Mouse (Mus musculus): ENCODE data around the gene Cacna1d.

Gene Cacna1d

DNA sequence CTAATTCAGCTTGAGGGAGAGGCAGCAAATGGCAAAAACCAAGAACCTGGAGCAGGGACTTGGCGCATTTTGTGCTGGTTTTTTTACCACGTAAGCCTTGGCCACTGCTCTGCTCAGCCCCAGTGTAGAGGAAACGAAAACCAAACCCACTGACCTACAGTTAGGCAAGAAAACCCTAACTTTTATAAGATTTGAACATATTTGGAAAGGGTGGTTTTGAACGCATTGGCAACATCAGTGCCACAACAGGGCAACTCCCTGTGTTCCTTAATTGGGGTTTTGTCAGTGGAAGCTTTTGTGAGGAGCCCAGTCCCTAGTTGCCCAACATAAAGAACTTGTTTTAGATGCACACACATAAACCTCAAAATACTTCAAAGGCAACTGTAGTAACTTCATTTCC lies 384.7 kb downstream of the Cacna1d start:
- intact Hi-C loops (cut with DNase I): no loop called here

DNA sequence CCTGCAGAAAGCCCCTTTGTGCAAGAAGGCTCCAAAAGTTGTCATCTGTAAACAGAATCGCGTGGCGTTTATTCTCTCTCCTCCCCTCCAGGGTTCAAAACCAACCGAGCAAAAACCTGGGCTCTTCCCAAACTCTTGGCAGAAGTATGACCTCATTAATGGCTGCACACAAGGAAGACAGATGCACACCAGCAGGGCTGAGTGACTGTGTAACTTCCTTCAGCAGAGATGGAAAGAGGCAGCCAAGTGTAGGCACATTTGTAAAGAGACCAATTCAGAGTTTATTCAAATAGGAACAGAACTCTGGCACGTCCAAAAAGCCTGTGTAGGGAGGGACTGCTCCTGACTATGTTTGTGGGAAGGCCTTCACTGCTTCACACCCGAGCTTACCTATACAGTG lies 385.7 kb downstream of the Cacna1d start:
- intact Hi-C loops (cut with DNase I): no loop called here

DNA sequence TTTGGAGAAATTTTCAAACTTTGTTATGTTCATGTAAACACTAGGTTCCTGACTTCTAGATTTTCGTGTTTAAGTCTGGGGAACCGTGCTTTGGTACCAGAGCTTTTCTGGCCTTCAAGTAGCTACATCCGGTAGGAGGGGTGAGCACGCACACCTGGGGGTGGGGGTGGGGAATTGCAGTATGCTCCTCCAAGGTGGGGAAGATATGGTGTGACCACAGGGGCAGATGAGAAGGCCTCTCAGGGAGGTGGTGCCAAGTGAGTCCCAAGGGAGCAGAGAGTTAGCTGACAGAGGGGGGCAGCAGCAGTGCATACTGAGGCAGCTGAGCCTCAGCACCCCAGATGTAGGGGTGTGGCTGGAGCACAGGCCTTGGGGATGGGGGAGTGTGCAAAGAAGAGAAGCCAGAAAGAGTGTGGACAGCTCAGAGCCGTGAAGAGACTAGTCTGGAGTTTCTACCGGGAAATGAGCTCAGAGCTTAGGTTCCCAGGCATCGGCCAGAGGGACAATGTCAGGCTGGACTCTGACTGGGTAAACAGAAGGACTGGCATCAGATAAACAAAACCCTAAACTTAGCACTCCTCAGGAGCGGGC lies 387.2 kb downstream of the Cacna1d start:
- intact Hi-C loops (cut with DNase I): no loop called here

DNA sequence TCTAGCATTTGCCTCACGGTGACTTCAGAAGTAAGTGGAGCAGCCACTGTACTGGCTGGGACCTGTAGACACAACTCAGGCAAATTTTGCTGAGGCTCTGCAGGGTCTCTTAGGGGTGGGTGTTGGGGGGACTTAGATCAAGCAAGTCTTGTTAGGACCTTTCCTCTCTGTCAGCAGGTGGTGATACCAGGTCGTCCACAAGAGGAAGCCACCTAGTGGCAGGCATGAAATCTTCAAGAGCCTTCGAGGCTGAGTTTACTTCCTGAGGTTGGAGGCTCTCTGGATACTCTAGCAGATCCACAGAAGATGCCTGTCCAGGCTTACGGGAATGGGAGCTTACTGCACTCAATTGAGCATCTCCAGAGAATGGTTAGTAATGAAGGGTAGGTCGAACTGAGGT lies 394.0 kb downstream of the Cacna1d start:
- intact Hi-C loops (cut with DNase I): no loop called here

DNA sequence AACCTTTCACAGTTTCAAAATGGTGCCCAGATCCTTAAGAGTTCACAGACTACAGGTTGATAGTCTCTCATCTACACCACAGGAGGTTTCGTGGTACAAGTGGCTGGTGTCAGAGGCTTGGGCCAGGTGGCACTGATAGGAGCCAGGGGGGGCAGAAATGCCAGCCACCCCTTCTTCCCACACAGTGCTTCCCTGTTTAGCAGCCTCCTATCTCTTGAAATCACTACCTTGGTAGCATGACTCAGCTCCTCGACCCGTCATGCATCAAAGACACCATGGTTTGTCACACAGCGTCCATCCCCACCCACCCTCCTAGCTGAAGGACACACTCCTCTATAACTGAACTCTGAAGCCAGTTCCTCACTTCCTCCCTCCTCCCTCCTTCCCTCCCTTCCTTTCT lies 398.8 kb downstream of the Cacna1d start:
- intact Hi-C loops (cut with DNase I): no loop called here

DNA sequence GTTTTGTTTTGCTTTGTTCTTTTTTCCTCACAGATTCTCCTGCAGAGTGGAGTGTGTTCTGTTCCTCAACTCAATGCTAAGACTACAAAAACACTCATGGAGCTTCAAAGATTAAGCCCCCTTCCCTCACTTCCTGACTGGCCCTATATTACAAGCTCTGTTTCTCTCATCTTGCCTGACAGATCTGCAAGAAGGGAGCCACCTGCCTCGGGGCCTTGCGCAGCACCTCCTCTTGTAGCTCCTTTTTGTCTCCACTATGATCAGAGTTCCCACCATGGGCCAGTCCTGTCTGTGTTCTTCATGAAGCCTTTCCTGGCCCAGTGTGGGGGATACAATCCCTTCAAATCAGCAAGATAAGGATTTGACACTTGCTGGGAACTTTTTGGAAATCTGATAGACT lies 399.2 kb downstream of the Cacna1d start:
- intact Hi-C loops (cut with DNase I): no loop called here

DNA sequence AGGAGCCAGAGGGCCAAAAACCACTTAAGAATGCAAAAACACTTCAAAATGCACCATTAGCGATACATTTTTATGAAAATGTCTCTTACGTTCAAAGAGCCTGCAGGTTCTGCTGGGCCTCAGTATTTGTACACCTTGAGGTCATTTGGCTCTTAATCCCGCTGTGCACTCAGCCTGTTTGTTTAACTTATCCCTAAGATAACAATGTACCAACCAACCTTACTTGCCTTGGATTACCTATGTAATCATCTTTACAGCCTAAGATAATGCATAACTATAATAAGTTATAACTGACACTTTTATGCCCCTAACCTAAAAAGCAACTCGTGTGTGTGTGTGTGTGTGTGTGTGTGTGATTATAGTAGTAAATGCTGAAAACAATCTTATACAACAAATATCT lies 411.5 kb downstream of the Cacna1d start:
- intact Hi-C loops (cut with DNase I): no loop called here

DNA sequence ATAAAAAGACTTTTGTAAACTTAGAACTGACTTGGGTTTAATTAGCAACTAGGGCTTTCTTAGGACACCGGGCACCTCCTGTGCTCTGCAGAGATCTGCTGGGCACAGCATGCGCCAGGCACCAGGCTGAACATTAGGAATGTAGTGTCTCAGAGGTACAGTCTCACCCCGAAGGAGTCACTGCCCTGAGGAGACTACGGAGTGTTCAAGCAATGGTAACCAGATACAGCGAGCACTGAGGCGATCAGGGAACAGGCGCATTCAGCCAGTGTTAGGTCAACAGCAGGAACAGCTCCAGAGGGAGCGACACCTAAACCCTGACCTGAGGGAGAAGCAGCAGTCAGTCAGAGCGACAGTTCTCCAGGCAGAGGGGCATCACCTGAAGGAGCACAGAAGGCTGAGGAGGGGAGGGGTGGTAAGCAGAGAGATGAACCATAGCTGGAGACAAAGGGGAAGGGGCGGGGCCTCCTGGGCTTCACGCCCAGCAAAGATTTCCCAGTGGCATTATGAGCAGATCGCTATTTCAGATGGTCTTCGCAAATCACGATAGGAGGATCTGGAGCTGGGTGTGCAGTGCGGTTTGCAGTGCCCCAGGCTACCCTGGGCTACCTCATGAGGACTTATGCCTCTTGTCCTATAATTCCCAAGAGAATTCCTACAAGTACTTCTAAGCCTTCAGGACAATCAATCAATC lies 413.0 kb downstream of the Cacna1d start:
- intact Hi-C loops (cut with DNase I): no loop called here

DNA sequence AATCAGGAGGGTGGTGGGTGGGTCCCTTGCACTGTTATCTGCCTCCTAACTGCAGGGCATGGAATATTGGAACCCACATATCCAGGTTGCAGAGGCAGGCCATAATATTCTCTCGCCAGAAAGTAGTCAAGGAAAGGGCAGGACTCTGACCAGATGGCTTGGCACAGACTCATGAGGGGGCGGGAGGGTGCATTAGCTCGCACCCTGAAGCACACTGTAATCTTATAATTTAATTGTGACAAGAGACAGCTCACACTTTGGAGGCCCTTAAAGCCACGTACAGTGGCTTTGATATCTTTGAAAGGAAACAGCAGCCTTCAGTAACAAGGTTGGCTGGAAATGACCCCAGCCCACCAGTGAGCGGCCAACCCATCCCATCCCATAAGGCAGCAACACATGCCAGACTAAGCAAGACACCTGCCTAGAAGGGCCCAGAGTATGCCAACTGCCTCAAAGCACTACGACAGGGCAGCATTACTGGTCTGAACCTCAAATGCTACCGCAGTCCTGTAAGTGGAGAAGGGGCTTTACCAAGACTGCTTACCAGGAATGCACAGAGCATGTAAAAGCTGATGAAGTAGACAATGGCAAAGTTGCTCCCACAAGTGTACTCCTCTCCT lies 415.9 kb downstream of the Cacna1d start:
- intact Hi-C loops (cut with DNase I): no loop called here

DNA sequence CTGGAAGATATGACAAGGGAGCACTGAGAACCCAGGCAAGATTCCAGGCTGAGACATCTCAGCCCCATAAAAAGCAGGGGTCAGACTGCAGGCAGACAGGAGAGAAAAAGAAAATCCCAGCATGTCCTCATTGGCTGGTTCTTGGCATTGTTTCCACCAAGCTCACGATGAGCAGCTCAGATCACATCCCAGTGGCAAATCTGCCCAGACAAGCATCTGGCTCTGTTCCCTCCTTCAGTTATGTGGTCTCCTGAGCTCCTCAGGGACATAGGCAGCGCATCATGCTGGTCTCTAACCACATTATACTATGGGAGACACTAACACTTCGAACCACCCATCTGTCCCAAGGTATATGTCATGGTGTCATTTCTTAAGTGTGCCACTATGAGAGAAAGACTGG lies 422.7 kb downstream of the Cacna1d start:
- intact Hi-C loops (cut with DNase I): no loop called here

DNA sequence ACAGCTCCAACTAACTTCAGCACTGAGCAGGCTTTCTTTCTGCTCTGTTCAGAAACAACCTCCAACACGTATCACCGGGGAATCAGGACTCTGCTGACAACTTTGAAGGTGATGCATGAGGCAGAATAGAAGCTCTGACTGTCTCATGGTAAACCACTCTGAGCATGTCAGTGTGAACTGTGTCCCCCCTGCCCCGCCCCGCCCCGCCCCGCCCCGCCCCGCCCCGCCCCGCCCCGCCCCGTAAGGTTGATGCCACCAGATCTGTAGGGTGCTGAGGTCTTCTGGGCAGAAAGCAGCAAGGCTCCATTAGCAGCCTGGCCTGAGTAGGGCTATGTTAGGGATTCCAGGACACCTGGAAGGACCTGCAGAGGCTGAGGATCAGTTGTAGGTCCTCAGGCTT lies 424.5 kb downstream of the Cacna1d start:
- intact Hi-C loops (cut with DNase I): no loop called here

DNA sequence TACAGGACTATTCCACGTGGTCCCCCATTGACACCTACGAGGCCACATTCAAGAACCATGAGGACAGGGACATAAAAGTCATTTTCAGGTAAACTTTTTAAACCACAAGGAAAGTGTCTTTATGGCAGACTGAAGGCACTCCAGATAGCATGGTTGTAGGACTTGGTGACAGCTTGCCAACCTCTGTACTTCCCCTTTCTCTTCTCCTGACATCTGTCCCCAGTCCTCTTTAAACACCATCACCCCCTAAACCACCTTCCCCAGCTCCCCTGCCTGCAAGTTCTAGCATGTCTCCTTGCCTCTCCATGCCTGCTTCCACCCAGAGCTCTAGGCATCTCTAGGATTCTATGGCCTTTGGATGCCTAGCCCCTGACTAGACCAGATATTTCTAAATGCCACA lies 426.4 kb downstream of the Cacna1d start:
- intact Hi-C loops (cut with DNase I): no loop called here

DNA sequence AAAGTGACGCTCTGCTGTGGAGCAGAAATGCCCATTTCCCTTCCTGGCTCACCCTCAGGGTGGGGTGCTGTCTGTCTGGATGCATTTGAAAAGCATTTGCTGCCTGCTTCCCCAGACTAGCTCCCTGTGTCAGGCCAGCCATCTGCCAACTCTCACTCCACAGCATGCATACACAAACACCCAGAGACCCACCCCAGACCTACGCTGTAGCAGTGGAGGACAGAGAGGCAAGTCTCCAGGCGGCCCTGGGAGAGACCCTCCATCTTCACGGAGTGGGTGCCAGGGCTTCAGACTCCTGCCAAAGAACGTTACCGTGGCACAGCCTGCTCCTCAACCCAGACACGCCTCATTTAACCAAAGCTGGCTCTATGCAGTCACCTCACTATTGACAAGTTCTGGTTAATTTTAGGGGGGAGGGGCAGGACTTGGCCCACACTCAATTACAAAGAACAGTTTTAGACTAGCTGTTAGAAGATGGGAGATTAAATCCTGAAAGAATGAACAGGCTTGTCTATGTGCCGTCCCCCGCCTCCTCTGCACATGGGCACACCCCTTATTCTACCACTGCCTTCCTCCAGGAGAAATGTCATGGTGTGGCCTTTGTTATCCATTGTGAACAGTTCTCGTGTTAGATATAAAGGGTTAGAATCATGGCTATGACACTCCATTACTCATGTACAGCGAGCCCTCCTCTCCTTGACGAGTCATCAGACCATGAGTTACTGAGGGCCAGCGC lies 435.1 kb downstream of the Cacna1d start:
- intact Hi-C loops (cut with DNase I): no loop called here

DNA sequence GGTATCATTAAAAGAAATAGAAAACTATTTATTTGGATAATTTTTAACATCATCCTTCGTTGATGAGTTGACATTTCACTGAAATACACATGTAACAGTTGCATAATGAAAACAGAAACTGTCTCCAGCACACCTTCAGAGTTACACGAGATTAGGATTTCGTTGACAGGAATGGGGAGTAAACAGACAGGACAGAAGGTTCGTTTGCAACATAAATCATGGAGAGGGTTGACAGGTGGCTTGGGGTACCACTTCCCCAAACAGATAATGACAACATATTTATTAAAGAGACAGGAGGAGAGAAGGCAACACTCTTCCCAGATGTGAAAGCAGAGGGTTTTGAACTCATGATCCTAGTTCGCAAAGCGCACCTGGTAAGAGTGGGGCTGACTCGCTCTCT lies 436.3 kb downstream of the Cacna1d start:
- intact Hi-C loops (cut with DNase I): no loop called here

DNA sequence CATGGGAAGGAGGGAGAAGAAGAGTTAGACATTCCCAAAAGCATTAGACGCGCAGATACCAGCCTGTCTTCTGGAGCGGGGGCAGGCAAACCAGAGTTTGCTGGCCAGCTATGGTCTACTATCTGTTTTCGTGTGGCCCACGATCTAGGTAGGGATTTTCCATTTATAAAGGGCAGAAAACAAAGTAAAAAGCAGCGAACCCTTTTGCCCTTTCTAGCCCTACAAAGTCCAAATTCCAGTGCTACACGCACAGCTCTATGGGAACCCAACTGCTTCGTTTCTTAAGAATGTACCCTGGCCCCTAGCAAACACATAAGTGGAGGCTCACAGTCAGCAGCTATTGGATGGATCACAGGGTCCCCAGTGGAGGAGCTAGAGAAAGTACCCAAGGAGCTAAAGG lies 441.0 kb downstream of the Cacna1d start:
- intact Hi-C loops (cut with DNase I): no loop called here

DNA sequence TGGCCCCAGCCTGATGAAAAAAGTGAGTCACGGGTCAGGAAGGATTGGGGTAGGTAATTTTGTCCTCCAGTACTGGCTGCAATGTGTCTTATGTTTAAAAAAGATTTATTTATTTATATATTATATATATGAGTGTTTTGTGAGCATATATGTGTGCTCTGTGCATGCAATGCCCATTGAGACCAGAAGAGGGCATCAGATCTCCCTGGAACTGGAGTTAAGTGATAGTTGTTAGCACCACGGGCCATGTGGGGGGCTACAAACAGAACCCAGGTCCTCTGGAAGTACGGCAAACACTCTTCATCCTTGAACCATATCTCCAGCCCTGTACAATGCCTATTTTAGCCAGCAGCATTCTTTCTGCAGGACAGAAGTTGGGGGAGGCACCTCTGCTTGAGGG lies 443.2 kb downstream of the Cacna1d start:
- intact Hi-C loops (cut with DNase I): no loop called here

DNA sequence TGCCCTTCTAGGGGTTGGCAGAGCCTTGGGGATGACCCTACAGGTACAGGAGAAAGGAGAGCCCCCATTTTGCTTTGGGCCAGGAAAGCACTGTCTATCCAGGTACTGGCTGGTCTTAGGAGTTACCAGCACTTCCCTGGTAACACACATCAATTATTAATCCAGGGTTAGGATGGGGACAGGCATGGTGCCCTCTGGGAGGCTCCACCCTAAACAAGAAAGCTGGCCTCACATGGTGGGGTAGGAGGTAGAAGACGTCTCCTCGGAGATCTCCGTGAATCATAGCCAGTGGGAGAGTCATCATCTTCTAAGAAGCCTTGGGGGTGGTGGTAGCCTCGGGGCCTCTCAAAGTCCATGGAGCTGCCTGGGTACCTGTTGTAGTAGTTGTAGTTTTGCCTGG lies 444.3 kb downstream of the Cacna1d start:
- intact Hi-C loops (cut with DNase I): no loop called here

DNA sequence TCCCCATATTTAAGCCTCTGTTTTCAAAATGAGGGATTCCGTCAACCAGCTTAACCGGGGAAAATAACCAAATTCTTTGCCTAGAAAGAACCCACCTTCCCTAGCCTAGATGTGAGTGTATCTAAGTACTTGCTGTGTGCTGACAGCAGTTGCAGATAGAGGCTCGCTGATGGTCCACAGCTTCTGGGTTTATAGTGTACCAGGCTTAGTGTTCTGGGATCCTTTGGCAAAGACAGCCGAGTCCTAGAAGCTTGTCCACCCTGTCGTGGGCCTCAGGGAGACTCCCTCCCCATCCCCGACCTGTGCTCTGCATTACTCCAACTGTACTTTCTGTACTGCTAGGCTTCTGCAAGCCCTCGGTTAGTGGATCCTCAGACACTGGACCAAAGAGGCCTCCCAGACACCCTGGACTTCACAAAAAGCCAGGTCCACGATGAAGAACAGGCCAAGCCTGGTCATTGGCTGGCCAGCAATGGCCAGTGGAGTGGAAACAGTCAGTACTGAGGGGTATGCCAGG lies 445.5 kb downstream of the Cacna1d start:
- intact Hi-C loops (cut with DNase I): no loop called here

DNA sequence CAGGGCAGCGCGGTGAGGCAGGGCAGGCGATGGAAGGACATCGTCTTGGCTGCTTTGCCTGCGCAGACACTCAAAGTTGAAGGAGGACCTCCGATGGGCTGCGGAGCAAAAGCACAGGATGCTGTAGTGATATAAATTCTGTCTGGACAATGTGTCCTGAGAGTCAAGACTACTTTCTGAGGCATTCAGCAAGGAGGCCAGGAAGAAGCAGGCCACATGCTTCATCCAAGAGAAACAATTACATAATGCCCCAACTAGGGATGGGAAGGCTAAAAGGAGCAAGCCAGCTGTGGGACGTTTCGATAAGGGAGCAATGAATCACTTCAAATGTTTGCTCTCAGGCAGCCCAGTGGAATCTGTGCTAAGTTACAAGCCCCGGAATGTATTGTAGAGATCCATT lies 446.0 kb downstream of the Cacna1d start:
- intact Hi-C loops (cut with DNase I): no loop called here

DNA sequence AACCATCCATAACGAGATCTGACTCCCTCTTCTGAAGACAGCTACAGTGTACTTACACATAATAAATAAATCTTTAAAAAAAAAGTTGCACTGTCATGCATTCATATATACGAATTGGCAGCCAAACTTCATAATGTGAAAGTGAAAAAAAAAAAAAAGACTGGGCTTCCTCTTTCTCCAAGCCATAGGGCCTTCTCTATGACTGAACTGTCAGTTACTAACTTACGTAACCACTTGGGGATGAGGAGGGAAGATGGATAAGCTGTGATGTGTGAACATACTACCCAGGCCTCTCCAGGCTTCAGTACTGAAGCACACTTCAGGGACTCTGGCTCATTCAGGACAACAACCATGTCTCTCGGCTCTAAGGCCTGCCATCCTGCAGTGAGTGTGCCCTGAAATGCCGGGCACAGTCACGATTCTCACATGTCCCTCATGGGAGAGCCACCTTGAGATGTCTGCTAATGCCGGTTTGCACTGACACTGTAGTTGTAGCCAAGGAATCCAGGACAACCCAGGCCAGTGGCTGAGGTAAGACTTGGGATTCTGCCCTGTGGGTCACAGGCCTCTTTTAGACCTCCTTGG lies 447.8 kb downstream of the Cacna1d start:
- intact Hi-C loops (cut with DNase I): no loop called here

DNA sequence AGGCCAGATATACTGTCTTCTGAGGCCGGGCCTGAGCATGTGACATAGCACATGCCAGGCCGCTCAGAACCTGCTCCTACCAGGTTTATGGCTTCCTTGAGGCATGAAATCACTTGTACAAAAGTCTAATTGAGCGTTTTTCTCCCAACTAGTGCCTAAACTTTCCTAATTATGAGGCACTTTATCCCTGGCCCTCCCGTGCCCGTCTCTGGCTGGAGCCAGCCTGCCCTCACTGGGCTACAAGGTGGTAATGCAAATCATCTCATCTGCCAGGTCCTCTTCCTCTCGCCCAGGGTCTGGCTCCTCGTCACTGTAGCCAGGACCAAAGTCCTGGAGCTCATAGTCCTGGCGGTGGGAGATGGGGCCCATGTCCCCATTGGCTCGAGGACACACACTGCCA lies 449.4 kb downstream of the Cacna1d start:
- intact Hi-C loops (cut with DNase I): no loop called here

DNA sequence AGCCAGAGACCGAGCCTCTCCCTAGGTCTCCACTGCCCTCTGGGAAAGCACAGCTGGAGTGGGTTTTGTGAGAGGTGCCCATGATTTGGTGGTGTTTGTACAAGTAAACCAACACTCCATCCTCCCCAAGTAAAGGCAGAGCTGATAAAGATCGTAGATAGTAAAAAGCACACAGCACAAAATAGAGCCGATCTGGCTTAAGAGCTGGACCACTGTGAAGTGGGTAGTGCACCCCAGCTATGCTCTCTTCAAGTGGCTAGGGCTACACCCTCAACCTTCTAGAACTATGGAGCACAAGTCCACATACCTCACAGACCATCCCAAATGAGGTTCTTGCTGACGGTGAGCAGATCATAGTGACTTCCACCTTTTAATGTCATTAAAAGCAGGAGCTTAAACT lies 451.8 kb downstream of the Cacna1d start:
- intact Hi-C loops (cut with DNase I): no loop called here

Data from adrenal gland (tissue).